Mouse (Mus musculus) embryo, embryonic 10 days (tissue): ENCODE results near the gene Olfr1107.

Experiments
- DNase-seq: peaks from one replicate; pipeline ENCODE4 v3.0.0-alpha.2; 2015; ENCODE audit warnings: low spot score

Gene Olfr1107

DNA sequence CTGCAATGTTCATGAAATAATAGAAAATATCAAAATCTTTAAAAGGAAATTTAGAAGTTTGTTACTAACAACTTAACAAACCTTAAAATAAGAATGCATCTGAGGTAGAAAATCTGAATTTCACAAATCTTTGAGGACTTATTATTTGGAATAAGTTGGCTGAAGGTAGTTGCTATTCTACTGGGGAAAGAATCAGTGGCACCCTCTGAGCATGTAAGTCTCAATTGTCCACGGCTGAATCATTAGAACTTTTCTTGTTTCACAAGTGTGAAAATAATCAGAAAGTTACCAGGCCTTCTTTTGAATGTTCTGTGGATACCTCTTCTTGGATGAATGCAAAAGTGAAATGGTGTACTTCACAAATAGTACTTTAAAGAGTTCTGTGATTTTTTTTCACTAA is at the start of gene Olfr1107:
Olfr1107 (minus strand) TSS at position 101 of the 400 bp plus-strand sequence.
- no peak for DNase-seq

DNA sequence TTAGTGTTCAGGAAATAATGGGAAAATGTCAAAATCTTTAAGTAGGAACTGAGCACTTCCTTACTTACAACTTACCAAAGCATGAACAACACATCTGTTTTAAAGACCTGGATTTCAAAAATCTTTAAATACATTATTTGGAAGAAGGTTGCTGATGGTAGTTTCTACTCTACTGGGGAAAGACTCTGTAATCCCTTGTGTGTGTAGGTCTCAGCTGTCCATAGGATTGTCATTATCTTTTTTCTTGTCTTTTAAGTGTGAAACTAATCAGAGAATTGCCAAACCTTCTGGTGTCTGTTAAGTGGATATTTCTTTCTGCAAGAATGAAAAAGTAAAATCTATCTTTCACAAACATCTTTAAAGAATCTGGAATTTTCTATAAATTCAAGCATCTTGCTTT is 38.9 kb upstream of the Olfr1107 start, which contains the start of gene Olfr259:
Olfr259 (minus strand) TSS at position 101 of the 400 bp plus-strand sequence.
- DNase-seq, result no peak

GRCm38 (mm10) chr2:87095908-87096307 is 20.3 kb upstream of the Olfr1107 start, which contains the start of gene Olfr1109:
Gene Olfr1109 (minus strand): TSS chr2:87096008.
- no peak for DNase-seq

GRCm38 (mm10) chr2:87052173-87052572 is 23.4 kb downstream of the Olfr1107 start, which contains the start of gene Olfr1106:
Gene Olfr1106 (minus strand): TSS chr2:87052273.
- no peak for DNase-seq

GRCm38 (mm10) chr2:87036431-87036830 is 39.2 kb downstream of the Olfr1107 start, which contains the start of gene Olfr1105:
Gene Olfr1105 (minus strand): TSS chr2:87036531.
- no peak for DNase-seq

DNA sequence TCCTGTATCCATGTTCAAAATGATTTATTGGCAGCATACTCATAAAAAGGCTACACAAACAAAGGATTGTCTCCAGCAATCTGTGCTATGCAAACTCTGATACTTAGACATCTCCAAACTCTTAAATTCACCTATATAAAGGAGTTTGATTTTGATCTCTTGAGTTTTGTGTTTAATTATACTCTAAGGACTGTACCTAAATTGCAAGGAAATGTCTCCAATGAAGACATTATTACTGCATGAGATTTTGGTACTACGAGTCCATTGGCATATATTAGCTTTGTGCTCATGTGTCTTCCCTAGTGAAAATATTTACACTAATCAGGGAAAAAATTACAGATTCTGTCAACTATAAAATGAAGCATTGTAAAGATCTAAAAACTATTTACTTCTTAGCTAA is 48.6 kb downstream of the Olfr1107 start, which contains the start of gene Olfr1104:
Olfr1104 (minus strand) TSS at position 101 of the 400 bp plus-strand sequence.
- DNase-seq, result no peak
